Mouse (Mus musculus): ENCODE data around the gene Ski.

DNA sequence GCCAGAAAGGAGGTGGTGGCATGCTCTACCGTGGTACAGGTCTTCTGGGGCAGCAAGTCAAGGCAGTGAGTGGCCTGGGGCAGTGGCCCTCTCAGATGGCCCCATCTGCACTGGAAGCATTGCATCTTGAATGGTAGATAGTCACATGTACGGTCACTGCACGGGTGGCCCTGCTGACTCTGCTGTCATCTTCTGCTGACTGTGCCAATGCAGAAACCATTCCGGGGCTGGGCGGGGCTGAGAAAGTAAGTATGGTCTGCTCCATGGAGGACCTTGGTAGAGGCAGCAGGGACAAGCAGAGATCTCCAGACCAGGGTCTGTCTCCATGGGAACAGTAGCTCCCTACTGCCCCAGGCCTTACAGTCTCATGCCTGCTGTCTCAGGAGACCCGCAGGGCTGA is 101.2 kb downstream of the Ski start:
- TF ChIP-seq POLR2A (IDR thresholded peaks at IDR 0.05; ENCODE audit: borderline replicate concordance, low read depth, low read length) (no peak), CTCF (IDR thresholded peaks at IDR 0.05; ENCODE audit: low read depth, low read length) (no peak)

Measured in bone marrow macrophage, adult 2 months (primary cell).